17 mouse cellular contexts compared by ENCODE assay signal in genomic region chr6:95716476-95716875, GRCm38 (mm10).
"Had no signal": no experiment of that assay in that cellular context is flagged by ENCODE, and none has a peak within 500 bp of the region (broad histone marks: within the 10 kb centered on the region; RNA-seq: fewer than 3 reads in every experiment).

No protein-coding gene starts in this region.

- H3K36me3 ChIP-seq: intestine, embryonic 15.5 days; limb, embryonic 13.5 days; midbrain, embryonic 10.5 days; neural tube, embryonic 13.5 days; stomach, embryonic 15.5 days had no signal

- H3K4me3 ChIP-seq: intestine, embryonic 15.5 days; limb, embryonic 13.5 days; midbrain, embryonic 10.5 days; neural tube, embryonic 13.5 days; stomach, embryonic 15.5 days had no signal

- H3K27ac ChIP-seq: hindbrain, embryonic 14.5 days; intestine, embryonic 15.5 days; limb, embryonic 13.5 days; liver, embryonic 14.5 days; midbrain, embryonic 10.5 days; neural tube, embryonic 13.5 days; stomach, embryonic 15.5 days had no signal

- H3K4me2 ChIP-seq: hindbrain, embryonic 14.5 days; intestine, embryonic 15.5 days; limb, embryonic 13.5 days; neural tube, embryonic 13.5 days; stomach, embryonic 15.5 days had no signal

- H3K9ac ChIP-seq: hindbrain, embryonic 14.5 days; intestine, embryonic 15.5 days; limb, embryonic 13.5 days; liver, embryonic 14.5 days; neural tube, embryonic 13.5 days; stomach, embryonic 15.5 days had no signal

- ATAC-seq: intestine, embryonic 15.5 days; midbrain, embryonic 16.5 days had no signal

- H3K9me3 ChIP-seq: intestine, embryonic 15.5 days; limb, embryonic 13.5 days; midbrain, embryonic 10.5 days; neural tube, embryonic 13.5 days; stomach, embryonic 15.5 days had no signal

- H3K27me3 ChIP-seq: intestine, embryonic 15.5 days; limb, embryonic 13.5 days; stomach, embryonic 15.5 days had no signal

- DNase-seq: left cerebral cortex, postnatal 4 days; lung, adult 2 months; lung, postnatal 10 days; lung, postnatal 4 days; retina, postnatal 1 day; right cerebral cortex, postnatal 4 days; spleen, adult 18-20 months; thymus, adult 2 months; thymus, postnatal 25 days had no signal
